Mouse (Mus musculus) mature B cell (primary cell): ENCODE measurements around the gene Gm5725.
"Not testable (repeated sequence)": the region's sequence is repeated elsewhere in the genome, so short reads cannot be mapped to it uniquely, and the experiment has no call there.

Experiments
- in situ Hi-C: fragments of 300-500 bp; cut with MboI; formaldehyde crosslinking; loops from 2 replicates; pipeline ENCODE4 v1.14.3; 2019

Gm5725 gene

DNA sequence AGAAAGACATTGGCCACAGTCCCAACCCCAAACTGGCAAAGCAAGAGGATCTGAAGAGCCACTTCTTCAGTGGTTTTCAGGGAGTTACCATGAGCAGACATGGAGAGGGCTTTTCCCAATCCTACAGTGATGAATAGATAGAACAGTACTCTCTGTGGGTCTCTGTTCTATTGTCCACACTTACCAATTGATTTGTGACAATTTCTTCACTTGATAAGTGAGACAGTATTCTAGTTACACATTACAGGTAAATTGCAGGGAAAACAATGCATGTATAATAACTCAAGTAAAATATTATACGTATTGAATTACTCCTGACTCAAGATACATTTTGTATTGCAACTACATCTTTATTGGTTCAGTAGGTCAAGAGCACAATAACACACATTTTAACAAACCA is at the start of gene Gm5725:
Gene Gm5725 (minus strand): TSS at position 101 of the 400 bp plus-strand sequence.
- in situ Hi-C loops = not testable (repeated sequence)

DNA sequence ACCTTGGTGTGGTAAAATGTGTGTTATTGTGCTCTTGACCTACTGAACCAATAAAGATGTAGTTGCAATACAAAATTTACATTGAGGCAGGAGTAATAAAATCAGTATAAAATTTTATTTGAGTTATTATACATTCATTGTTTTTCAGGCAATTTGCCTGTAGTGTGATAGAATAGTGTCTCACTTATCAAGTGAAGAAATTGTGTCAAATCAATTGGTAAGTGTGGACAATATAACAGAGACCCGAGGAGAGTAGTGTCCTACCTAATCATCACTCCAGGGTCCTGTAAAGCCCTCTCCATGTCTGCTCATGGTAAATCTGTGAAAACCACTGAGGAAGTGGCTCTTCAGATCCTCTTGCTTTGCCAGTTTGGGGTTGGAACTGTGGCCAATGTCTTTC is 12.0 kb downstream of the Gm5725 start, which contains the start of gene Vmn1r135:
Gene Vmn1r135 (plus strand): TSS at position 301 of the 400 bp plus-strand sequence.
- in situ Hi-C loops = not testable (repeated sequence)

GRCm38 (mm10) chr7:21796628-21797027 is 47.4 kb downstream of the Gm5725 start, which contains the start of gene Gm4177:
TSS of gene Gm4177 (minus strand) at chr7:21796728.
- in situ Hi-C loops = not testable (repeated sequence)
